Mouse (Mus musculus): ENCODE results near the gene BC034090. TPM values are rescaled to one million over a fixed set of nuclear protein-coding genes. Genes with fewer than 3 reads are reported as not detected.
"Not testable (repeated sequence)": the region's sequence is repeated elsewhere in the genome, so short reads cannot be mapped to it uniquely, and the experiment has no call there.

The BC034090 gene
- total and polyA plus RNA-seq, 2 experiments from 2014 or later, result 3.7 to 16.1 TPM

DNA sequence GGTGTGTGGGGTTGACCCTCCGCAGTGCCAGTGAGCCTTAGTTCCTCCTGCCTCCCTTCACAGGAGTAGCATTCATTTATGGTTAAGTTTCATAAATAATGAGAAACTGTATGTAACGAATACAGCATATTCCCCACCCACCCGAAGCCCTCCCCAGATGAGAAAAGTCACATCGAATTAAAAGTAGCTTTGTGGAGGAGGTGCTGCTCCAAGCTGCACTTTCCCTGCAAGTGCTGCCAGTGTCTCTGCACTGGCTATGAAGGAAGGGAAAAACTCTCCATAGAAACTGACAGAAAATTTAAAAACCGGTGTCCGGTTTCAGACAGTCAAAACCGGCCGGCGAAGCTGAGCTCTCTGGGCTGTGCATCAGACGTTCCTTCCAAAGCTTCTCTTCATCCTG lies 36.1 kb upstream of the BC034090 start:
- ATAC-seq (no peak), DNase-seq (ENCODE audit: low spot score) (no peak)
- Histone ChIP-seq H3K4me1 (ENCODE audit: insufficient read depth, low read length) (no peaks in the 10 kb centered on the region), H3K4me3 (ENCODE audit: low read length) (no peak overlapping the region), H3K27ac (no peak overlapping the region), H3K4me2 (ENCODE audit: low read depth, low read length) (no peak overlapping the region), H3K27me3 (ENCODE audit: insufficient read depth, low read length) (no peaks in the 10 kb centered on the region), H3K36me3 (ENCODE audit: insufficient read depth, low read length) (peaks cover 17% of the 10 kb centered on the region; the same call in 1 of the 2 replicates), H3K9me3 (ENCODE audit: low read length) (no peaks in the 10 kb centered on the region), H3K9ac (replicated peaks; ENCODE audit: low read length) (no peak overlapping the region)
- no peak for TF ChIP-seq CTCF (IDR thresholded peaks at IDR 0.05; ENCODE audit: low read depth)
- 87% methylated on average over 10 of the region's 10 CpGs for WGBS

DNA sequence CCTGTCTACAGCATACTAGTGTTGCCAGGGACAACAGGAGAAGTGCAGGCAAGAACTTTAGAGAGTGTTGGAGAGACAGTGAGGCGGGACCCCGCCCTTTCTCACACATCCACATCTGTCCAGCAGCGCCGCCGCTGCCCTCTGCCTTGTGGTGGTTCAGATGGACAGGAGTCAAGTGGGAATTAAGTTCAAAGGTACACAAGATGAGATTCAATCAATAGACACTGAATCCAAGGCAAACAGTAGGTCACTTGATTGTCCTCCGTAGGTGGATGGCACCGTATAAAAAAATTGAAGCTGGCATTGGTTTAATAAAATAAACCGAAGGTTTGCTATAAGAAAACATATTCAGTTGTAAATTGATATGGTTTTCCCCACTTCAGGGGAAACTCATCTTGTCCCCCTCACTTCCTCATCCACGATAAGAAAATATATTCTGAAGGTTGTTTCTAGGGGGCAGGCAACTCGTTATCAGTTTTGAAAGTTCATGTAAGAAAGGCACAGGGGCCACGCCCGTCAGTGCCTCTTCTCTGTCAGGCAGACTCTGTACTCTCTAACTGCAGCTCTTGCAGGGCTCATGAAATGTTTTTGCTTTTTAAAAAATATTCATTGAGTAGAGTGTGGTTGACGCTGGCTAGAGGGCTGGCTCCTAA lies 32.3 kb upstream of the BC034090 start:
- Histone ChIP-seq H3K4me2 (ENCODE audit: low read depth, low read length) (no peak overlapping the region), H3K9ac (replicated peaks; ENCODE audit: low read length) (no peak overlapping the region), H3K4me1 (ENCODE audit: insufficient read depth, low read length) (no peaks in the 10 kb centered on the region), H3K36me3 (ENCODE audit: insufficient read depth, low read length) (0 out of 2 replicates have a peak, but pooled peaks cover 7% of the 10 kb centered on the region), H3K9me3 (ENCODE audit: low read length) (no peaks in the 10 kb centered on the region), H3K27ac (no peak overlapping the region), H3K27me3 (ENCODE audit: insufficient read depth, low read length) (no peaks in the 10 kb centered on the region), H3K4me3 (ENCODE audit: low read length) (no peak overlapping the region)
- WGBS, result 74% methylated on average over 13 of the region's 13 CpGs
- DNase-seq (ENCODE audit: low spot score) (no peak), ATAC-seq (no peak)
- no peak for TF ChIP-seq CTCF (IDR thresholded peaks at IDR 0.05; ENCODE audit: low read depth)

DNA sequence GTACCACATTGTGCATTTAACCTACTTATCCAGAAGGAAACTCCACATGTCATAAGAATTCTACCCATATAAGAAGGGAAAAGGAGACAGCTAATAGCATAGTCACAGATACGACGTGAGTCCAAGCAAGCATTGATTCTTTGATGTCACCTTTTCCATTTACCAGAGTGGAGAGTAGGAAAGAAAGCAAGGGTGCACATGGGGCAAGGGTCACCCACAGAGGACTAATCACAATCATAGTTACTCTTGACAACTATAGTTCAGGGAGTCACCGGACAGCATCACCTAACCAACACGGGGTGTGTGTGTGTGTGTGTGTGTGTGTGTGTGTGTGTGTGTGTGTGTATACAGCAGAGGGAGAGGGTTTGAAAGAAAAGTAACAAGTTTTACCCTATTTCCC lies 31.5 kb upstream of the BC034090 start:
- DNase-seq (ENCODE audit: low spot score) (no peak), ATAC-seq (no peak)
- Histone ChIP-seq H3K9ac (replicated peaks; ENCODE audit: low read length) (no peak overlapping the region), H3K27ac (no peak overlapping the region), H3K4me1 (ENCODE audit: insufficient read depth, low read length) (no peaks in the 10 kb centered on the region), H3K27me3 (ENCODE audit: insufficient read depth, low read length) (no peaks in the 10 kb centered on the region), H3K9me3 (ENCODE audit: low read length) (no peaks in the 10 kb centered on the region), H3K36me3 (ENCODE audit: insufficient read depth, low read length) (0 out of 2 replicates have a peak, but pooled peaks cover 7% of the 10 kb centered on the region), H3K4me2 (ENCODE audit: low read depth, low read length) (no peak overlapping the region), H3K4me3 (ENCODE audit: low read length) (no peak overlapping the region)
- 84% methylated on average over 4 of the region's 4 CpGs for WGBS
- TF ChIP-seq CTCF (IDR thresholded peaks at IDR 0.05; ENCODE audit: low read depth), result no peak

DNA sequence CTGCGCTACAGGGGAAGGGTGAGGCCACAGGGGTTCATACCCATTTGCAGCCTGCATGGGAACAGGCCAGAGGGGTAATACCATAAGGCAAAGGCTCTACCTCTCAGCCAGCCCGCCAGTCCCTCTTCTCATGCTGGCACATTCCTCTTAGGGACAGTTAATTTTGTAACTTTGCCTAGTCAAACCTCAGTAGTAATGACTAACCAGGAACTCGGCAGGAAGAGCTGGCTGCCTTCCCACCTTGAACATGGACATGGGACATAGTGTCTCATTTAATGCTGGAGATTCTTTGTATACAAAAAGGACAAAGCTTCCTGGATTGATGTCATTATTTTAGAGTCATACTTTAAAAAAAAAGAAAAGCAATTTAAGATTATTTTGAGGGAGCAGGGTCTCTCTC lies 30.7 kb upstream of the BC034090 start:
- no peak for ATAC-seq
- Histone ChIP-seq H3K9ac (replicated peaks; ENCODE audit: low read length) (no peak overlapping the region), H3K27ac (no peak overlapping the region), H3K9me3 (ENCODE audit: low read length) (no peaks in the 10 kb centered on the region), H3K4me2 (ENCODE audit: low read depth, low read length) (no peak overlapping the region), H3K4me1 (ENCODE audit: insufficient read depth, low read length) (no peaks in the 10 kb centered on the region), H3K4me3 (ENCODE audit: low read length) (no peak overlapping the region), H3K36me3 (ENCODE audit: insufficient read depth, low read length) (0 out of 2 replicates have a peak, but pooled peaks cover under 1% of the 10 kb centered on the region), H3K27me3 (ENCODE audit: insufficient read depth, low read length) (no peaks in the 10 kb centered on the region)
- DNase-seq (ENCODE audit: low spot score), result no peak
- 76% methylated on average over 3 of the region's 3 CpGs for WGBS
- no peak for TF ChIP-seq CTCF (IDR thresholded peaks at IDR 0.05; ENCODE audit: low read depth)

DNA sequence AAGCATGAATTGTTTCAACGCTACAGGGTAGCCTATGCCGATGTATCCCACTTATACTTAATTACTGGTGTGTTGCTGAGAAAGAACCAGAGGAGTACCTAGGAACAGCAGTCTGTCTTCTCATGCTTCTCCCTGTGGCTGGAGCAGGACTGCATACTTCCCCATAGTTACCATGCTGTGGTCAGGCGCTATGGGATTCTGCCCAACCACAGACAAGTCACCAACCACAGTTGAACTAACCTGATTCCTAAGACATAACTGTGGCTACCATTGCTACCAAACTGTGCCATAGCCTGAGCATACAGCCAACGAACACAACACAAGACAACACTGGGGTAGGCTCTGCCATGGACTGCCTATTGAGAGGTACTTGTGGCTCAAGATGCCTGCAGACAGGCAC lies 28.7 kb upstream of the BC034090 start:
- no peak for ATAC-seq
- H3K27me3 ChIP-seq (ENCODE audit: insufficient read depth, low read length), result no peaks in the 10 kb centered on the region

DNA sequence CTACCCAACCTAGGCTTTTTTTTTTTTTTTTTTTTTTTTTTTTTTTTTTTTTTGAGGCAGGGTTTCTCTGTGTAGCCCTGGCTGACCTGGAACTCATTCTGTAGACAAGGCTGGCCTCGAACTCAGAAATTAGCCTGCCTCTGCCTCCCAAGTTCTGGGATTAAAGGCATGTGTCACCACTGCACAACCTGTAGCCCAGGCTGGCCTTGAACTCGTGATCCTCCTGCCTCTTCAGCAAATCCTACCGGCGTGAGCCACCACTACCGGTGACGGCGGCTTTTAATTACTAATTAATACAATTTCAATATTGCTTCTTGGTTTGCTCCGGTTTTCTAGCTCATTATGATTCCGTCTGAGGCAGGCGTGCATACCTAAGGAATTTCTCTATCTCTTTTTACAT lies 18.3 kb upstream of the BC034090 start:
- H3K27ac ChIP-seq; H3K4me3 ChIP-seq (ENCODE audit: low read length); ATAC-seq; H3K27me3 ChIP-seq (ENCODE audit: insufficient read depth, low read length); H3K4me2 ChIP-seq (ENCODE audit: low read depth, low read length); H3K9ac ChIP-seq (replicated peaks; ENCODE audit: low read length); H3K36me3 ChIP-seq (ENCODE audit: insufficient read depth, low read length); H3K4me1 ChIP-seq (ENCODE audit: insufficient read depth, low read length); DNase-seq (ENCODE audit: low spot score); H3K9me3 ChIP-seq (ENCODE audit: low read length): not testable (repeated sequence)
- 96% methylated on average over 10 of the region's 10 CpGs for WGBS

More for the DNA sequence above, 28.7 kb upstream of the BC034090 start:
- Histone ChIP-seq H3K36me3 (ENCODE audit: insufficient read depth, low read length) (no peaks in the 10 kb centered on the region), H3K4me2 (ENCODE audit: low read depth, low read length) (no peak overlapping the region), H3K27ac (no peak overlapping the region), H3K4me1 (ENCODE audit: insufficient read depth, low read length) (no peaks in the 10 kb centered on the region), H3K4me3 (ENCODE audit: low read length) (no peak overlapping the region), H3K9ac (replicated peaks; ENCODE audit: low read length) (no peak overlapping the region), H3K9me3 (ENCODE audit: low read length) (no peaks in the 10 kb centered on the region)
- no peak for DNase-seq (ENCODE audit: low spot score)
- WGBS, result 93% methylated on average over 4 of the region's 4 CpGs
- no peak for TF ChIP-seq CTCF (IDR thresholded peaks at IDR 0.05; ENCODE audit: low read depth)

DNA sequence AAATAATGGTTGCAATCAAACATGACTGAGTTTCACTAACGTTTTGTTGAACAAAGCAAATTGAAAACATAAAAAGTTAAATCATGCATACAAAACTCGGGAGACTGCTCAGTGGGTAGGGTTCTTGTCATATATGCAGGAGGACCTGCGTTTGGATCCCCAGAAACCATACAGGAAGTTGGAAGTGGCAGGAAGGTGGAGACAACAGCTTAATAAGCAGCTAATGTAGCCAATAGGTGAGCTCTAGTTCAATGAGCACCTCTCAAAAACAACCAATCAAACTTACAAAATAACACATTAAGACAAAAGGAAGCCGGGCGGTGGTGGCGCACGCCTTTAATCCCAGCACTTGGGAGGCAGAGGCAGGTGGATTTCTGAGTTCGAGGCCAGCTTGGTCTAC lies 10.1 kb upstream of the BC034090 start:
- Histone ChIP-seq H3K4me2 (ENCODE audit: low read depth, low read length) (no peak overlapping the region), H3K36me3 (ENCODE audit: insufficient read depth, low read length) (no peaks in the 10 kb centered on the region), H3K9me3 (ENCODE audit: low read length) (no peaks in the 10 kb centered on the region), H3K27ac (no peak overlapping the region), H3K4me3 (ENCODE audit: low read length) (no peak overlapping the region), H3K27me3 (ENCODE audit: insufficient read depth, low read length) (no peaks in the 10 kb centered on the region), H3K4me1 (ENCODE audit: insufficient read depth, low read length) (no peaks in the 10 kb centered on the region), H3K9ac (replicated peaks; ENCODE audit: low read length) (no peak overlapping the region)
- TF ChIP-seq CTCF (IDR thresholded peaks at IDR 0.05; ENCODE audit: low read depth), result no peak
- ATAC-seq (no peak), DNase-seq (ENCODE audit: low spot score) (no peak)
- WGBS, result 86% methylated on average over 8 of the region's 8 CpGs

All from hindbrain, postnatal 0 days (tissue).